Mouse (Mus musculus) neutrophil, adult 5-6 weeks (primary cell): ENCODE measurements around the gene 1190005I06Rik. TPM values are rescaled to one million over a fixed set of nuclear protein-coding genes. Genes with fewer than 3 reads are reported as not detected.

Experiments
- ATAC-seq: fragments of 151-379, 151-347 bp; 2 replicates; pipeline ENCODE4 v1.8.0; 2017; ENCODE audit warnings: mild to moderate bottlenecking, moderate TSS enrichment; ENCODE audit not compliant: insufficient number of reproducible peaks, poor library complexity, low FRiP score, severe bottlenecking; ENCODE audit errors: extremely low read depth
- total RNA-seq: library from RNA; stranded (forward); fragments of 200-1000 nt; gene quantifications from 2 replicates; pipeline ENCODE4 v1.2.3, GENCODE M21; 2017

Gene 1190005I06Rik
- total RNA-seq, 1 experiment from 2014 or later = not detected

DNA sequence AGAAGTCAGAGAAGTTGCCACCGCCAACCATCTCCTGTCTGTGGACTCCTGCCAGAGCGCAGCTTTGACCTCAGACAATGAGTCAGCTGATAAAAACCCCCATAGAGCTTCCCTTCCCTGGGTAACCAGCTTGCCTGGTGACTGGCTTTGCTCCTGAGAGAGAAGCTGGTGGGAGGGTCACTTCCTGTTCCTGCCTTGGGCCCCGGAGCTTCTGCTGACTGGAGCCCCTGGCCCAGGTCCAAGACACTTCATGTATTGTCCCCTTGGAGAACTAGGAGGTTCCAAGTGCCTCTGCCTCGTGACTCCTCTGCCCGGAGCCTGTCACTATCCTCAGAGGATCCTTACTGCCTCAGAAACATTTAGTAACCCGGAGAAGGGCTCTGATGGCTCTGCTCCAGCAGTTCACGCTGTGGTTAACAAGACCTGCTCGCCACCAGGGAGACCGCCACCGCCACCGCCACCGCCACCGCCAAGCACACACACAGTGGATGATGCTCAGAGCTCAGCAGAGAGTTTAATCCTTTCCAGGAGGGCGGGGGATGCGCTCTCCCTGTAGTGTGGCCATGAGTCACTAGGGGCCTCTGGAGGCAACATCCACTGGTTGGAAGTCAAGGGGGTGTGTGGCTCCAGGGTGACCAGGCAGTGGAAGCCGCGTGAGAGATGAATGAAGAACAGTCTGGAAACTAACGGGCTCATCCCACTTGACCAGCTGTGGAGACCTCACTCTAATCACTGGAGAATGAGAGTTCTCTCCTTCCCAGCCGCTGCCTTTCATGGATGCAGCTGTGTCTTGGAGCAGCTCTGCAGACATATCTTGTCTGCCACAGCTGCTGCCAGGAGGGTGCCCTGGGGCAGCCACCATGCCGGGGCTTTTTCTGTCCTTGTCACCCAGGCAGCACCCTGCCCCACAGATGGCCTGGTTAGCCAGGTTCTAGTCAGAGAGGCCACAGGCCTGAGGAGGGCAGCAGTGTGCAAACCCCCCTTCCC is 83.3 kb downstream of the 1190005I06Rik start:
- peak; percentile 73 for ATAC-seq

DNA sequence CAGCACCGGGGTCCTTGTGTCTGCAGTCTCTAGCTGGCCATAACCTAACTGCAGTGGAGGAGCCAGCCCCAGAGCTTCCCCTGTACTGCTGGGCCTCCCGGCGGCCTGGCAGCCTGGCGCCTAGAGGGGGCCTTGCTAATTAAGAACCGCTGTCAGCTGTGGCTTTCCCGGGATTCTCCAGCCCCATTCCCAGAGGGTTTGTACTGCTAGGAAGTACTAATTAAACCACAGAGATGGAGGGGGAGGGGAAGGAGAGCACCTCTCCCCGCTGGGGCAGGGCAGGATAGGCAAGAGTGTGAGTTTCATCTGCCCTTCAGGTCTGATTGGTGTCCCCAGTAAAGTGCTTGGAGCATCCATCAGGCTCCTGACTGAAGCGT is 84.1 kb downstream of the 1190005I06Rik start:
- no peak for ATAC-seq

DNA sequence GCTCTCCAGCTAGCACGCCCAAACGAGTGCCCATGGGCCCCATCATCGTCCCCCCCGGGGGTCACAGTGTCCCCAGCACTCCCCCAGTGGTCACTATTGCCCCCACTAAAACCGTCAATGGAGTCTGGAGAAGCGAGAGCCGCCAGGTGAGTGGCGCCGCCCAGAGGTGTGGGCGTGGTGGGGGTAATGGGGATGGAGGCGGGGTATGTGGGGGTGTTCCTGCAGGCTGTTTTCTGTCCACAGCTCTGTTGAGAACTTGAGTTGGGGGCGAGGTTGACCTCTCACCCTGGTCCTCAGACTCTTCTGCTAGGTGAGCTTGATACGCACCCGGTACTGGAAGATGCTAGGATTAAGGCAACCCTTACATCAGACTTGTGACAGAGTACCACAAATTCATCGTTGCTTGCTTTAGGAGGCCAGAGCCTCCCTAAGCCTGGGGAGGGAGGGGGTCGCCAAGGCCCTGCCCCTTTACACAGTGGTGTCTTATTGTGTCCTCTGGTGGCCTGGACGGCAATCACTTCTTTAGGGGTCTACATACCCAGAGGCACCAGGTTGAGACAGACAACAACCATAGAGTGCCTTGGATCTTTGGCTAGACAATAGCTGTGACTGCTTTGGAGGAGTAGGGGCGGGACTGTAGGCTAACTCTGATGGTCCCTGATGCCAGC is 84.6 kb downstream of the 1190005I06Rik start:
- no peak for ATAC-seq

DNA sequence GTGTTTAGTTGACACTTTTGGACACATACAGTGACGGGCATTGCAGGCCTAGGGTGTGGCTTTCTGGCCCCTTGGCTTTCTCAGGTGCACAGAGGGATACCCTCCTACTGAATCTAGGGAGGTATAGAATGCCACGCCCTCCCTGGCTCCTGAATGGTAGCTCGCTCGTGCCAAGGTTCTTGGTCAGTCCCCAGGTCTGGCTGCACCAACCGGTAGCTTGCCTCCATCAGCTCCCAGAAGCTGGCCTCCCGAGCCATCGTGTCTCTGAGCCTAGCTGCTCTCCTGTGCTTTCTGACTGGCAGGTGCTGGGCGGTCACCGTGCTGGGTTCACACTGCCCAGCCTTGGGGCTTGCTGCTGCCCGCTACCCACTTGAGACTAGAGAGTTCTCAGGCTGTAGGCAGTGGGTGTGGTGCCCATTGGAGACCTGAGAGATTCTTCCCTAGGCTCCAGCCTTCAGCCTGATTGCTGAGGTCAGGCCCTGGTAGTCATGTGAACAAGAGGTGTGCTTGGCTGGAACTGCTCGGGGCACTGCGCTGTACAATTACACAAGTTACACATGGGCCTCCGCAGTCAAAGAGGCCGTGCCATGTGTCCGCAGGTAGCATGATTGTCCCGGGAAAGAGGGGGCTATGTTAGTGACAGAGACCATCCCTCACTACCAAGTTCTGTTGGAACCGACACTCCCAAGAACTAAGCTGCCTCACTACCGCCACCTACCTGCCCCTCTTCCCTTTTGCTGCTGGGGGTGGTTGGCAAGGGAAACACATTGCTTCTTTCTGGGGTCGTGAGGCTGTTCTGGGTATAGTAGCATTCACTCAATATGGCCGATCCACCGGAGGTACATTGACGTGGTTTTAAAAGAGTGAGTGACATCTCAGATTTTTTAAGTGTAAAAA is 85.6 kb downstream of the 1190005I06Rik start:
- no peak for ATAC-seq

DNA sequence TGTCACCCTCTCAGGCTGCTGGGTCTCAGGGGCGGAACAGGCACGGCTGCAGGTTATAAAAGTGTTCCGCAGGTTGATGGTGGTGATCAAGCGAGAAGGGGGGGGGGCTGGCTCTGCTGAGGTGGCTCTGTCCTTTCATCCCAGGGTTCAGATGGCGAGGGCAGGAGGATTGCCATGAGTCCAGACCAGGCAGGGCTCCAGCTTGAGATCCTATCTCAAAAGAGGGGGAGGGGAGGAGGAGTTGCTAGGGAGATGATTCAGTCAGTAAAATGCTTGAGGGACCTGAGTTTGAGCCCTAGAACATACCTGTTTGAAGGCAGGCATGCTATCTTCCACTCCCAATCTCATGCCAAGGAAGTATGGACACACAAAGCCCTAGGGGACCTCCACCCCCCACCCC is 86.9 kb downstream of the 1190005I06Rik start:
- no peak for ATAC-seq

DNA sequence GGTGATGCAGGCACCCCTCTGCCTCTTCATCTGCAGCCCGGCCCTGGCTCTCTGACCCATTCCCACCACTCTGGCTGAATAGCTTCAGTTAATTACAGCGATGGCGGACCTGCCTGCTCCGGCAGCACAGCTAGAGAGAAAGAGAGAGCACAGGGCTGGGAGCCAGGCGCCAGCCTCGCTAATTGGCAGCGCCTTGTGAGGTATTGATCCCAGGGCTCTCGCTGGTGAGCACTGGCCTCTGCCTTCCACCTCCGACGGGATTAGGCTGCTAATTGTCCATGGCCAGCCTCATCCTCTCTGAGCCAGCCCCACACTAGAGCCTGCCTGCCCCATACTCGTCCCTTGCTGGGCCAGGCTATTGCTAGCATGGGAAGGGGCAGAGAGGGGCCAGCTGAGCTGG is 87.8 kb downstream of the 1190005I06Rik start:
- no peak for ATAC-seq

Other genes with a start within 250 kb of the 1190005I06Rik start
- gene Gins2, start 58.3 kb downstream of the 1190005I06Rik start, total RNA-seq = 0.70 and 0.86 TPM in 2 replicates
- gene Gm27021, start 20.4 kb upstream of the 1190005I06Rik start, total RNA-seq = not detected in 2 replicates
- gene Cox4i1, start 20.6 kb upstream of the 1190005I06Rik start, total RNA-seq = 180 and 197 TPM in 2 replicates
- 17.9 and 21.1 TPM in 2 replicates for gene Emc8, start 20.9 kb upstream of the 1190005I06Rik start, total RNA-seq
- 139 and 159 TPM in 2 replicates for gene Irf8, start 88.7 kb upstream of the 1190005I06Rik start, total RNA-seq